Mouse (Mus musculus) ES-Bruce4 (cell line): Measurements from ENCODE around the gene Xntrpc. TPM values are rescaled to one million over a fixed set of nuclear protein-coding genes. Genes with fewer than 3 reads are reported as not detected.
A peak's percentile ranks its signal among the peaks of the same experiment; 100 is the strongest.

Source experiments
- H3K27ac ChIP-seq: 2 replicates; pipeline ENCODE4 v1.5.1; 2012; ENCODE audit warnings: low read length, inconsistent platforms; ENCODE audit not compliant: insufficient read depth
- H3K27me3 ChIP-seq: 2 replicates; pipeline ENCODE4 v1.6.1; 2012; ENCODE audit warnings: mild to moderate bottlenecking, low read length, inconsistent platforms; ENCODE audit not compliant: control insufficient read depth, poor library complexity, insufficient read depth, severe bottlenecking
- H3K36me3 ChIP-seq: 2 replicates; pipeline ENCODE4 v1.6.1; 2012; ENCODE audit warnings: inconsistent platforms, mild to moderate bottlenecking, low read length, moderate library complexity; ENCODE audit not compliant: control insufficient read depth, poor library complexity, insufficient read depth, severe bottlenecking
- H3K4me1 ChIP-seq: one replicate; pipeline ENCODE4 v1.8.1; 2011; ENCODE audit warnings: low read length; ENCODE audit not compliant: control insufficient read depth, insufficient read depth
- H3K4me3 ChIP-seq: 2 replicates; pipeline ENCODE4 v1.5.1; 2011; ENCODE audit warnings: low read depth, mild to moderate bottlenecking, low read length
- H3K9ac ChIP-seq: 2 replicates; pipeline ENCODE4 v1.6.1; 2012; ENCODE audit warnings: low read depth, mild to moderate bottlenecking, inconsistent platforms; ENCODE audit not compliant: poor library complexity, severe bottlenecking
- H3K9me3 ChIP-seq: replicated peaks from 2 replicates; pipeline ENCODE4 v1.6.1; 2012; ENCODE audit warnings: mild to moderate bottlenecking, low read length, inconsistent platforms; ENCODE audit not compliant: control insufficient read depth, poor library complexity, insufficient read depth, severe bottlenecking
- CTCF ChIP-seq: IDR thresholded peaks from one replicate; pipeline ENCODE4 v1.8.1; 2011; ENCODE audit warnings: low read depth, low read length
- EP300 ChIP-seq: IDR thresholded peaks from 2 replicates; pipeline ENCODE4 v1.6.1; 2011; ENCODE audit warnings: low read depth, low read length; ENCODE audit not compliant: insufficient read depth
- POLR2A ChIP-seq: IDR thresholded peaks from one replicate; pipeline ENCODE4 v1.8.1; 2011; ENCODE audit warnings: low read length; ENCODE audit not compliant: insufficient read depth
- polyA plus RNA-seq: library from polyadenylated mRNA; stranded (reverse); fragments of >200 nt; gene quantifications from 2 replicates; pipeline ENCODE4 v1.2.4, GENCODE M21; 2011; ENCODE audit warnings: low read depth; ENCODE audit not compliant: missing spikeins, insufficient read depth, insufficient read length

The Xntrpc gene
- polyA plus RNA-seq, 1 experiment = 0.76 TPM

DNA sequence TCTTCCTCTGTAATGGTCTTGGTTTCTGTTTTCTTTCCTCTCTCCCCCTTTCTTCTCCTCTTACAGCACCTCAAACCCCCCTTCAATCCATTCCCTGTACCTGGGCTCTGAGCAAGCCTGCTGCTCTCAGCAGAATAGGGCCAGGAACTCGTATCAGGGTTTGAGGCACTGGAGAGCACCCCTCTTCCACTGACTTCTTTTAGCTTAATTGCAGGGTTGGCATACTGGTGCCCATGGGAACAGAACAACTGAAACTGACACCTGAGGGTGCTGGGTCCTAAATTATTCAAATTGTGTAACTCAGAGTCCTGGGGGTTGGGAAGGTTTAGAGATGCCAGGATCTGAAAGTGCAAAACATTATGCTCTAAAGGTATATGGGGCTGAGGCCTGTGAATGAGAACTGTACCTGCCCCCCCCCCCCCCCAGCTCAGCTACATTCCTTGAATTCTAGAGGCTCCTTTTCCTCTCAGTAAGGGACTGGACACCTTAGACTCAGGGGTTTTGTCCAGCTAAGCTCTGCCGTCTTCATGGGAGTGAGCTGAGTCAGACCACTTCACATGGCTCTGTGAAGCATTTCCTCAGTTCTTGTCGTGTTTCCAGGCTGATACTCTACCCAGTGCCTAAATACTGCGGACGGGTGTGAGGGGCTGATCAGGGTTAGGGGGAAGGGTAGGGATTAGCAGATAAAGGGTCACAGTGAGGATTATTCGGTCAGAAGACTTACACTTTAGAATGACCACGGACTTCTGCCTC, 51.2 kb downstream of the Xntrpc start, which contains the start of gene Chrna10:
Gene Chrna10 (minus strand): TSS at position 250 of the 753 bp plus-strand sequence.
- Histone ChIP-seq H3K4me3 (no peak within 1 kb of the TSS), H3K27ac (no peak within 1 kb of the TSS), H3K4me1 (no peaks in the 10 kb centered on the region), H3K36me3 (peaks cover 21% of the 10 kb centered on the region), H3K9ac (no peak within 1 kb of the TSS), H3K27me3 (no peaks in the 10 kb centered on the region), H3K9me3 (no peaks in the 10 kb centered on the region)
- TF ChIP-seq CTCF (no peak), EP300 (no peak), POLR2A (no peak)

DNA sequence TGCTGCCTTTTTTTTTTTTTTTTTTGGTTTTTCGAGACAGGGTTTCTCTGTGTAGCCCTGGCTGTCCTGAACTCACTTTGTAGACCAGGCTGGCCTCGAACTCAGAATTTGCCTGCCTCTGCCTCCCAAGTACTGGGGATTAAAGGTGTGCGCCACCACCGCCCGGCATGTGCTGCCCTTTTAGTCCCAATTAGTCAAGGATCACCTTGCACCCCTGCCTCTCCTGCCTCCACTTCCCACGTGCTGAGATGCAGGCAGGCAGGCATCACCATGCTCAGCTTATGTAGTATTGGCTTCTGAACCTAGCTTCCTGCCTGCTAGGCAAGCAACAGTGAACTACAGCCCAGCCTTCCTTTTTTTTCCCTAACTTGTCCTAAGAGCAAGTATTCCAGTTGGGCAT, 51.9 kb downstream of the Xntrpc start:
- H3K9me3 ChIP-seq = no peaks in the 10 kb centered on the region
- H3K27ac ChIP-seq = no peak overlapping the region
- TF ChIP-seq EP300 (no peak), POLR2A (no peak), CTCF (no peak)
- no peak overlapping the region for H3K9ac ChIP-seq
- peaks cover 27% of the 10 kb centered on the region for H3K36me3 ChIP-seq
- H3K4me1 ChIP-seq = no peaks in the 10 kb centered on the region
- H3K4me3 ChIP-seq = no peak overlapping the region
- H3K27me3 ChIP-seq = no peaks in the 10 kb centered on the region

DNA sequence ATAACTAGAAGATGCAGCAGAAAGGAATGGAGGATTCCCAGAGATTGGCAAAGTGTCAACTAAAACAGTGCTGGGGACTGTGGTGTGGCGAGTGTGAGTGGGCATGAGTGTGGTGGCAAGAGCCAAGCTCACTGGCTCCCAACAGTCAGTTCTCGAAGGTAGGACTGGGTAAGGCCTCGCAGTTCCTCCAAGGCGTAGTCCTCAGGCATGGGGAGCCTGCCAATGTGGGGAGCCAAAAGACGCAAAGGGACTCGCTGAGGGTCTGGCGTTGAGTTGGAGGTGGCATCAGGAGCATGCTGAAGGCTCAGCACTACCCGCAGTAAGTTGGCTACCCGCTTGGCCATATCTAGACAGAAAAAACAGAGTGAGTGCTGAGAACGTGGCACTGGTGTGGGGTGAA, 54.8 kb downstream of the Xntrpc start:
- Histone ChIP-seq H3K36me3 (peaks cover 57% of the 10 kb centered on the region), H3K9ac (no peak overlapping the region), H3K27me3 (no peaks in the 10 kb centered on the region), H3K27ac (no peak overlapping the region), H3K4me3 (no peak overlapping the region), H3K9me3 (no peaks in the 10 kb centered on the region), H3K4me1 (no peaks in the 10 kb centered on the region)
- no peak for TF ChIP-seq CTCF
- no peak for TF ChIP-seq POLR2A
- TF ChIP-seq EP300 = no peak

- H3K36me3 ChIP-seq = peaks cover 71% of the 10 kb centered on the region
- H3K9ac ChIP-seq = no peak overlapping the region
- TF ChIP-seq CTCF (no peak), EP300 (no peak), POLR2A (no peak)
- H3K4me3 ChIP-seq = no peak overlapping the region
- H3K27ac ChIP-seq = no peak overlapping the region
- H3K9me3 ChIP-seq = no peaks in the 10 kb centered on the region
- no peaks in the 10 kb centered on the region for H3K4me1 ChIP-seq
- H3K27me3 ChIP-seq = no peaks in the 10 kb centered on the region
Observed at GRCm38 (mm10) chr7:102132395-102132794, 66.9 kb downstream of the Xntrpc start.

DNA sequence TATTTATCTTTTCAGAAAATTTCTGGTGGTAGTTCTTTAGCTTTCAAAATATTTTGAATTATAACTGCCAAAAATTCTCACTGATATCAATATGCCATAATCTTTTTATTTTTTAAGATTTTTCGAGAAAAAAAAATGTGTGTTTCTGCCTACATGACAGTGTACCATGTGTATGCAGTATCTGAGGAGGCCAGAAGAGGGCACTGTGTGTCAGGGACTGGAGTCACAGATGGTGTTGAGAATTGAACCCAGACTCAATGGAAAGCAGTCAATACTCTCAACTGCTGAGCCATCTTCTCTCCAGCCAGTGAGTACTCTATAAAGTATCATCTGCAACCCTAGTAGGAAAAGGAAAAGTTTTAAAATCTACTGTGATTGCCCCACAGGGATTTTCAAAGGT, 72.0 kb downstream of the Xntrpc start:
- no peaks in the 10 kb centered on the region for H3K4me1 ChIP-seq
- no peak overlapping the region for H3K9ac ChIP-seq
- no peaks in the 10 kb centered on the region for H3K9me3 ChIP-seq
- H3K4me3 ChIP-seq = no peak overlapping the region
- TF ChIP-seq POLR2A = no peak
- peak; percentile 13 for TF ChIP-seq CTCF
- no peak overlapping the region for H3K27ac ChIP-seq
- H3K36me3 ChIP-seq = peaks cover 66% of the 10 kb centered on the region
- no peaks in the 10 kb centered on the region for H3K27me3 ChIP-seq

DNA sequence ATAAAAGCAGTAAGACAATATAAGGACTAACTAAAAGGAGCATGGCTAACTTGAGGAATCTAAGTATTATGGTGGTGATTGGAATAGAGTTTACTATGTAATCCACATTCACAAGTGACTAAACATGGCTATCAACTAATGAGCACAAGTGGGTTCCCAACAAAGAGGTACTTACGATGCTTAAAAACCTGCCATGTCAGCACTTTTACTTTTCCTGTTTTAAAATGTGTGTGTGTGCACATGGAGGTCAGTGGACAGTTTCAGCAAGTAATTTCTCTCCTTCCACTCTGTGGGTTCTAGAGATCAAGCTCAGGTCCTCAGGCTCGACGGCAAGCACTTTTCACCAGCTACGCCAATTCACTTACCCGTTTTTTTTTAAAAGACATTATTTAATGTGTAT, 72.4 kb downstream of the Xntrpc start:
- Histone ChIP-seq H3K36me3 (peaks cover 64% of the 10 kb centered on the region), H3K9me3 (no peaks in the 10 kb centered on the region), H3K4me3 (no peak overlapping the region), H3K9ac (no peak overlapping the region), H3K27ac (no peak overlapping the region), H3K27me3 (no peaks in the 10 kb centered on the region), H3K4me1 (no peaks in the 10 kb centered on the region)
- TF ChIP-seq CTCF = no peak
- TF ChIP-seq EP300 = no peak
- TF ChIP-seq POLR2A = no peak

Other genes with a start within 250 kb of the Xntrpc start
- 6.5 and 9.6 TPM in 2 replicates for gene Phox2a, start 247.4 kb upstream of the Xntrpc start, polyA plus RNA-seq
- gene Inppl1, start 227.5 kb upstream of the Xntrpc start, polyA plus RNA-seq = 64.0 and 67.9 TPM in 2 replicates
- gene Folr2, start 208.5 kb upstream of the Xntrpc start, polyA plus RNA-seq = 1.2 TPM in 2 replicates
- gene Anapc15, start 202.0 kb upstream of the Xntrpc start, polyA plus RNA-seq = 70.7 and 96.2 TPM in 2 replicates
- 54.6 and 59.8 TPM in 2 replicates for gene Folr1, start 194.9 kb upstream of the Xntrpc start, polyA plus RNA-seq
- 80.9 and 85.9 TPM in 2 replicates for gene Lamtor1, start 159.8 kb upstream of the Xntrpc start, polyA plus RNA-seq
- not detected in 2 replicates for gene Tomt, start 159.4 kb upstream of the Xntrpc start, polyA plus RNA-seq
- gene Lrrc51, start 131.8 kb upstream of the Xntrpc start, polyA plus RNA-seq = 6.7 and 7.5 TPM in 2 replicates
- gene Numa1, start 131.6 kb upstream of the Xntrpc start, polyA plus RNA-seq = 160 and 170 TPM in 2 replicates
- 6.3 TPM in 2 replicates for gene Il18bp, start 47.0 kb upstream of the Xntrpc start, polyA plus RNA-seq
- gene Rnf121, start 244 bp upstream of the Xntrpc start, polyA plus RNA-seq = 21.9 and 27.1 TPM in 2 replicates
- gene Xndc1, start 202 bp upstream of the Xntrpc start, polyA plus RNA-seq = 43.9 and 54.2 TPM in 2 replicates
- not detected in 2 replicates for gene Trpc2, start 17.4 kb downstream of the Xntrpc start, polyA plus RNA-seq
- gene Art1, start 36.0 kb downstream of the Xntrpc start, polyA plus RNA-seq = 0.94 and 0.99 TPM in 2 replicates
- 2.7 and 3.7 TPM in 2 replicates for gene Art5, start 43.8 kb downstream of the Xntrpc start, polyA plus RNA-seq
- gene Chrna10, start 51.1 kb downstream of the Xntrpc start, polyA plus RNA-seq = not detected in 2 replicates
- gene Nup98, start 144.5 kb downstream of the Xntrpc start, polyA plus RNA-seq = 118 and 119 TPM in 2 replicates
- gene Pgap2, start 144.5 kb downstream of the Xntrpc start, polyA plus RNA-seq = 48.9 and 55.0 TPM in 2 replicates
- gene Rhog, start 190.3 kb downstream of the Xntrpc start, polyA plus RNA-seq = 20.0 and 20.4 TPM in 2 replicates
- gene Stim1, start 202.1 kb downstream of the Xntrpc start, polyA plus RNA-seq = 26.0 and 28.9 TPM in 2 replicates